ENCODE assay signal across 13 mouse cellular contexts in the genomic region with DNA sequence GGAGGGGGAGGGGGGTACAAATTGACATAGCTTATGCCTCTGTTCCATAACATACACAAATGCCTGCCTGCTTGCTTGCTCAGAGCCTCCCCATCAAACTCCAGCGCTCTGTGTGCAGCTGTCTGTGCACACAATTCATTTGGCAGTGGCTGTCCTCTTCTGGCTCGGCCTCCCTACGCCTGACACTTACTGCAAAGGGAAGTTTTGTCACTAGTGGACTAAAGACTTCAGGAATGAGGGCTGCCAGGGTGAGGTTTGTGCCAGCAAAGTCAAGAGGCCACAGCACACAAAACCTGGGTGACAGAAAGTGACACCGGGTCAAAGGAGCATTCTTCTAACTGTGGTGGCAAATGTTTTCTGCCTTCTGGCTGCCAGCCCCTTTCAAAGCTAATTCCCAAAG. TPM values are rescaled to one million over a fixed set of nuclear protein-coding genes. Genes with fewer than 3 reads are reported as not detected.
DNase-seq lines count a peak whose midpoint lies in the region; ATAC-seq lines count a peak whose summit lies in the region.
"Had no signal": no experiment of that assay in that cellular context is flagged by ENCODE, and none has a peak within 500 bp of the region (broad histone marks: within the 10 kb centered on the region; RNA-seq: fewer than 3 reads in every experiment).

No protein-coding gene starts in this region.

- no peak overlapping the region for H3K9ac ChIP-seq in heart, embryonic 12.5 days
- H3K9ac ChIP-seq in forebrain, embryonic 14.5 days (ENCODE audit: low read length), result no peak overlapping the region
- no peak overlapping the region for H3K9ac ChIP-seq in hindbrain, embryonic 13.5 days
- H3K9ac ChIP-seq: limb, embryonic 15.5 days had no signal

- no peak for ATAC-seq in heart, embryonic 12.5 days (ENCODE audit: insufficient number of reproducible peaks, low FRiP score)
- ATAC-seq in forebrain, embryonic 14.5 days, result peak; percentile 60; the same call in 1 of the 2 replicates
- peak; percentile 78 for ATAC-seq in hindbrain, embryonic 13.5 days (ENCODE audit: low FRiP score)
- ATAC-seq: intestine, postnatal 0 days had no signal

- H3K4me1 ChIP-seq in heart, embryonic 12.5 days (replicated peaks), result 0 out of 2 replicates have a peak, but pooled peaks cover 6% of the 10 kb centered on the region
- H3K4me1 ChIP-seq in forebrain, embryonic 14.5 days (ENCODE audit: control insufficient read depth, insufficient read depth, low read length), result no peaks in the 10 kb centered on the region; the same call in 1 of the 2 replicates
- H3K4me1 ChIP-seq in hindbrain, embryonic 13.5 days (replicated peaks), result peaks cover 15% of the 10 kb centered on the region
- H3K4me1 ChIP-seq: limb, embryonic 15.5 days had no signal

- H3K27me3 ChIP-seq in heart, embryonic 12.5 days (replicated peaks), result no peaks in the 10 kb centered on the region
- no peaks in the 10 kb centered on the region for H3K27me3 ChIP-seq in forebrain, embryonic 14.5 days (replicated peaks; ENCODE audit: control insufficient read depth, insufficient read depth, low read length)
- H3K27me3 ChIP-seq in hindbrain, embryonic 13.5 days, result 0 out of 2 replicates have a peak, but pooled peaks cover 3% of the 10 kb centered on the region
- H3K27me3 ChIP-seq: limb, embryonic 15.5 days had no signal

- peak; percentile 34 to 39 for DNase-seq in heart, postnatal 14 days
- DNase-seq in forebrain, embryonic 14.5 days (ENCODE audit: low spot score), result peak; percentile 59
- DNase-seq in lung, postnatal 10 days, result peak; percentile 40
- DNase-seq in urinary bladder, adult 18-20 months (ENCODE audit: low spot score in 2 of 2), result no peak
- no peak for DNase-seq in spleen, postnatal 36 days (ENCODE audit: low spot score in 2 of 2)
- no peak for DNase-seq in spleen, postnatal 10 days (ENCODE audit: low spot score in 2 of 2)
- DNase-seq: cerebellum, adult 18-20 months had no signal

- intact Hi-C loops in heart, postnatal 14 days (cut with DNase I), result loop anchor here (5.0 to 10.0 kb wide), 6 partner anchors 296 to 839 kb away; a partner anchor contains a TSS

- H3K4me3 ChIP-seq in heart, embryonic 12.5 days, result no peak overlapping the region
- no peak overlapping the region for H3K4me3 ChIP-seq in forebrain, embryonic 14.5 days (ENCODE audit: low read depth, low read length)
- no peak overlapping the region for H3K4me3 ChIP-seq in hindbrain, embryonic 13.5 days
- H3K4me3 ChIP-seq: limb, embryonic 15.5 days; myocyte had no signal

- H3K9me3 ChIP-seq in heart, embryonic 12.5 days (replicated peaks), result no peaks in the 10 kb centered on the region
- no peaks in the 10 kb centered on the region for H3K9me3 ChIP-seq in forebrain, embryonic 14.5 days (replicated peaks; ENCODE audit: control insufficient read depth, low read length)
- no peaks in the 10 kb centered on the region for H3K9me3 ChIP-seq in hindbrain, embryonic 13.5 days
- H3K9me3 ChIP-seq: limb, embryonic 15.5 days had no signal

- WGBS in heart, embryonic 12.5 days, result 67% methylated on average over 4 of the region's 4 CpGs
- WGBS in forebrain, embryonic 14.5 days, result 29% methylated on average over 4 of the region's 4 CpGs
- 26% methylated on average over 4 of the region's 4 CpGs for WGBS in hindbrain, embryonic 13.5 days

- no peak overlapping the region for H3K27ac ChIP-seq in heart, embryonic 12.5 days (ENCODE audit: poor library complexity, severe bottlenecking)
- H3K27ac ChIP-seq in forebrain, embryonic 14.5 days (ENCODE audit: low read depth, low read length), result no peak overlapping the region
- no peak overlapping the region for H3K27ac ChIP-seq in hindbrain, embryonic 13.5 days
- H3K27ac ChIP-seq: limb, embryonic 15.5 days had no signal

- H3K4me2 ChIP-seq in heart, embryonic 12.5 days, result no peak overlapping the region
- no peak overlapping the region for H3K4me2 ChIP-seq in forebrain, embryonic 14.5 days (ENCODE audit: low read length)
- no peak overlapping the region for H3K4me2 ChIP-seq in hindbrain, embryonic 13.5 days
- H3K4me2 ChIP-seq: limb, embryonic 15.5 days had no signal

- H3K36me3 ChIP-seq in heart, embryonic 12.5 days, result no peaks in the 10 kb centered on the region
- no peaks in the 10 kb centered on the region for H3K36me3 ChIP-seq in forebrain, embryonic 14.5 days (ENCODE audit: control insufficient read depth, insufficient read depth, low read length)
- H3K36me3 ChIP-seq in hindbrain, embryonic 13.5 days, result no peaks in the 10 kb centered on the region
- H3K36me3 ChIP-seq: limb, embryonic 15.5 days had no signal

RNA-seq across cellular contexts. Expression of a gene that starts 52.6 kb away (rescaled TPM):
- total RNA-seq in heart, postnatal 14 days (2021), result not detected
- not detected in 2 replicates for polyA plus RNA-seq in heart, embryonic 12.5 days (2016; fragmentation: Nextera tagmentation; extraction: Ambion mirVana)
- polyA plus RNA-seq in forebrain, embryonic 14.5 days (2014; fragmentation: Nextera tagmentation; extraction: Ambion mirVana), result not detected in 2 replicates
- not detected in 2 replicates for polyA plus RNA-seq in hindbrain, embryonic 13.5 days (2015; fragmentation: Nextera tagmentation; extraction: Ambion mirVana)
- polyA plus RNA-seq: intestine, postnatal 0 days; spleen, adult 2 months had no signal

Comparison
In these comparisons a context has a peak if more than half of its experiments do, and no peak if none do; other contexts are left out.
1. DNase-seq: peak in heart, postnatal 14 days (2 of 2), forebrain, embryonic 14.5 days (single experiment) and lung, postnatal 10 days (single experiment); none in urinary bladder, adult 18-20 months (0 of 2), spleen, postnatal 36 days (0 of 2) and spleen, postnatal 10 days (0 of 2).